Mouse (Mus musculus) bone marrow macrophage, adult 2 months (primary cell): Measurements from ENCODE around the gene Ppm1h.

ENCODE experiments used
- CTCF ChIP-seq: IDR thresholded peaks from 2 replicates; pipeline ENCODE4 v1.5.1; 2012; ENCODE audit warnings: low read depth, mild to moderate bottlenecking, low read length, moderate library complexity
- POLR2A ChIP-seq: IDR thresholded peaks from 2 replicates; pipeline ENCODE4 v1.6.1; 2012; ENCODE audit warnings: mild to moderate bottlenecking, low read depth, low read length, borderline replicate concordance

DNA sequence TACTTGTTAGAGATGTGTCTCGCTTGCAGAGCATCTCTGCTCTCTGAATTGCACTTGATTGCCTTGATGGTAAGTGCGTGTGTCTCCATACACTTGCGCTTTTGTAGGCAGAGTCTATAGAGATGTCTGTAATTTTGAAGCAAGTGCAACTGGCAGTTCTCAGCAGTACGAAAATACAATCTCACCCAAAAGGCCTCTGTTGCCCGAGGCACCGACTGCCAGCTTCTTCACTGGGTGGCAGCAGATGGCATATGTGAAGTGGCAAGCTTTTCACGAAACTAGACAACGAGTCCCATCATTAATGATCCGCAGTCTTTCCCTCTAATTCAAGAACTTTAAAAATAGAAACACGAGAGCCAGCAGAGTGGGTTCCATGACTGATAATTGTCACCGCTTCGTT is 37.3 kb downstream of the Ppm1h start:
- TF ChIP-seq CTCF, result no peak
- no peak for TF ChIP-seq POLR2A
